Mouse (Mus musculus) neural tube, postnatal 0 days (tissue): ENCODE data around the gene Pex3. TPM values are rescaled to one million over a fixed set of nuclear protein-coding genes. Genes with fewer than 3 reads are reported as not detected.

Experiments used
- polyA plus RNA-seq: library from polyadenylated mRNA; unstranded; fragments of >200 nt; fragmentation: Nextera tagmentation; extraction: Ambion mirVana; gene quantifications from 2 replicates; pipeline ENCODE4 v1.2.1, GENCODE M21; 2015

Pex3 gene
- 29.6 and 32.3 TPM in 2 replicates for polyA plus RNA-seq

GRCm38 (mm10) chr10:13552646-13553497 is at the start of gene Pex3, which contains the start of gene Adat2:
TSS of gene Pex3 (minus strand) at chr10:13553142.
TSS of gene Adat2 (plus strand) at chr10:13552894.

GRCm38 (mm10) chr10:13499331-13499730 is 53.6 kb downstream of the Pex3 start, which contains the start of gene Fuca2:
TSS of gene Fuca2 (plus strand) at chr10:13499540.

Other genes starting within 250 kb of the Pex3 start
- gene Phactr2, start 78.7 kb downstream of the Pex3 start, polyA plus RNA-seq, result 10.7 and 11.4 TPM in 2 replicates
- gene Fuca2, start 53.6 kb downstream of the Pex3 start, polyA plus RNA-seq, result 56.2 and 56.5 TPM in 2 replicates
- 2.6 and 3.3 TPM in 2 replicates for gene Adat2, start 248 bp downstream of the Pex3 start, polyA plus RNA-seq